Mouse (Mus musculus): ENCODE results near the gene Fscn3. TPM values are rescaled to one million over a fixed set of nuclear protein-coding genes. Genes with fewer than 3 reads are reported as not detected.

Fscn3 gene
- polyA plus RNA-seq, 1 experiment from 2014 or later: not detected

DNA sequence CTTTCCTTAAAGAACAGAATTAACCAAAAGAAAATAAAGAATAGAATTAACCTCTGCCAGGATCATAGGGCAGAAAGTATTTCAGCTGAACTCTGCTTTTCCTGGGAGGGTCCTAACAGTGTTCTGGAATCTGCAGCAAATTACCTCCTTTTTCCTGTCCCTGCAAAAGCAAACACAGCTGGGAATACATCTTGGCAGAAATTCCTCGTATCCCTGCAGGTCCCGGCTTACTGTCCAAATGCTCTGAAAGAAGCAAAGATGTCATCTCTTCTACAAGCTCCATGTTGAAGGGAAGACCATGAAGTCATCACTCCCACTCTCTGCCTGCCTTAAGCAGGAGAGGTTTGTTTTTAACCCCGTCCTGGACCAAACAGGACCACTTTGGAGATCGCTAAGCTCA, 10.6 kb upstream of the Fscn3 start:
- H3K9ac ChIP-seq (ENCODE audit: low read length): no peak overlapping the region
- H3K4me2 ChIP-seq (replicated peaks; ENCODE audit: low read depth): no peak overlapping the region
- ATAC-seq (ENCODE audit: low FRiP score, low TSS enrichment) (no peak), DNase-seq (ENCODE audit: low spot score) (no peak)
- H3K9me3 ChIP-seq (ENCODE audit: control insufficient read depth, low read length): no peaks in the 10 kb centered on the region
- TF ChIP-seq CTCF (IDR thresholded peaks at IDR 0.05; ENCODE audit: low read depth): no peak
- no peak for TF ChIP-seq EP300 (optimal IDR thresholded peaks at IDR 0.05)
- no peak overlapping the region for H3K4me3 ChIP-seq (ENCODE audit: low read depth, low read length)
- H3K27ac ChIP-seq (replicated peaks): no peak overlapping the region
- H3K4me1 ChIP-seq (replicated peaks; ENCODE audit: control insufficient read depth, insufficient read depth): peaks cover 7% of the 10 kb centered on the region; the same call in 1 of the 2 replicates
- 62% methylated on average over 4 of the region's 4 CpGs for WGBS
- no peaks in the 10 kb centered on the region for H3K27me3 ChIP-seq (ENCODE audit: control insufficient read depth, insufficient read depth, low read length)
- peaks cover 15% of the 10 kb centered on the region for H3K36me3 ChIP-seq (ENCODE audit: control insufficient read depth, insufficient read depth, low read length)

DNA sequence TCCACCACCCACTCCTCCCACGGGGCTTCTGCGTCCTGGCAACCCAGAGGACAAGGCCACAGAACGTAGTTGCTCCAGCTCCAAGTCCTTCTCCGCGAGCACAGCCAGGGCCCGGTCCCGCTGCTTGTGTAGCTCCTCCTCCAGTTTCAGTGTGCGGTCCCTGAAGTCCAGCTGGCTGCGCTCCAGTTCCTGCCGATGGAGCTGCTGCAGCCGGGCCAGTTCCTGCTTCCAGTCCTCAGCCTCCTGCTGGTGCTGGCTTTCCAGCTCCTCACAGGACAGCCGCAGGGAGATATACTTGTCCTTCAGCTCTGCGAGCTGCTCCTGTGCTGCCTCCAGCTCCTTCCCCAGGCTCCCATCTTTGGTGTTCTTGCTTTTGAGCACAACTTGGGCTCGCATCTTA, 9.1 kb upstream of the Fscn3 start:
- Histone ChIP-seq H3K4me2 (replicated peaks; ENCODE audit: low read depth) (no peak overlapping the region), H3K36me3 (ENCODE audit: control insufficient read depth, insufficient read depth, low read length) (peaks cover 15% of the 10 kb centered on the region), H3K9me3 (ENCODE audit: control insufficient read depth, low read length) (no peaks in the 10 kb centered on the region), H3K4me1 (replicated peaks; ENCODE audit: control insufficient read depth, insufficient read depth) (peaks cover 7% of the 10 kb centered on the region; the same call in 1 of the 2 replicates), H3K27ac (replicated peaks) (no peak overlapping the region), H3K9ac (ENCODE audit: low read length) (no peak overlapping the region), H3K4me3 (ENCODE audit: low read depth, low read length) (no peak overlapping the region), H3K27me3 (ENCODE audit: control insufficient read depth, insufficient read depth, low read length) (no peaks in the 10 kb centered on the region)
- WGBS: 73% methylated on average over 14 of the region's 14 CpGs
- TF ChIP-seq EP300 (optimal IDR thresholded peaks at IDR 0.05) (no peak), CTCF (IDR thresholded peaks at IDR 0.05; ENCODE audit: low read depth) (no peak)
- ATAC-seq (ENCODE audit: low FRiP score, low TSS enrichment) (no peak), DNase-seq (ENCODE audit: low spot score) (peak; percentile 43)

DNA sequence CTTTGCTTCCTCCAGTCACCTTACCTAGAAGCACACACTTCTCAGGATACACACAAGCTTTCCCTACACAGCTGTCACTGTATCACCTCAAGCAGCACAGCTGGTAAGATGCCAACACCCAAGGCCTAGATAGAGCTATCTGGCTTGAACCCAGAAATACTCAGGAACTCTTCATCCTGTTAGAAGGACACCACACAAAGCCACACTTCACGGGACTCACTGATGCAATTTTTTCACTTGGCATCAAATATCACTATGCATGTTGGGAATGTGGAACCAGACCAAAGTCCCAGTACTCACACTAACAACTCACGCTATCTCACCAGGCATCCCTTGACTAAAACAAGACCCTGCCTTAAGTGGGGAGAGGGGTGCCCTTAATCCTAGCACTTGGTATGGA, 7.9 kb upstream of the Fscn3 start:
- Histone ChIP-seq H3K9ac (ENCODE audit: low read length) (no peak overlapping the region), H3K27ac (replicated peaks) (no peak overlapping the region), H3K4me3 (ENCODE audit: low read depth, low read length) (no peak overlapping the region), H3K4me2 (replicated peaks; ENCODE audit: low read depth) (peak overlapping the region; percentile 70), H3K9me3 (ENCODE audit: control insufficient read depth, low read length) (no peaks in the 10 kb centered on the region), H3K36me3 (ENCODE audit: control insufficient read depth, insufficient read depth, low read length) (peaks cover 15% of the 10 kb centered on the region), H3K4me1 (replicated peaks; ENCODE audit: control insufficient read depth, insufficient read depth) (peaks cover 11% of the 10 kb centered on the region; the same call in 1 of the 2 replicates), H3K27me3 (ENCODE audit: control insufficient read depth, insufficient read depth, low read length) (no peaks in the 10 kb centered on the region)
- WGBS: 47% methylated on average over 2 of the region's 2 CpGs
- ATAC-seq (ENCODE audit: low FRiP score, low TSS enrichment) (no peak), DNase-seq (ENCODE audit: low spot score) (no peak)
- no peak for TF ChIP-seq EP300 (optimal IDR thresholded peaks at IDR 0.05)
- no peak for TF ChIP-seq CTCF (IDR thresholded peaks at IDR 0.05; ENCODE audit: low read depth)

DNA sequence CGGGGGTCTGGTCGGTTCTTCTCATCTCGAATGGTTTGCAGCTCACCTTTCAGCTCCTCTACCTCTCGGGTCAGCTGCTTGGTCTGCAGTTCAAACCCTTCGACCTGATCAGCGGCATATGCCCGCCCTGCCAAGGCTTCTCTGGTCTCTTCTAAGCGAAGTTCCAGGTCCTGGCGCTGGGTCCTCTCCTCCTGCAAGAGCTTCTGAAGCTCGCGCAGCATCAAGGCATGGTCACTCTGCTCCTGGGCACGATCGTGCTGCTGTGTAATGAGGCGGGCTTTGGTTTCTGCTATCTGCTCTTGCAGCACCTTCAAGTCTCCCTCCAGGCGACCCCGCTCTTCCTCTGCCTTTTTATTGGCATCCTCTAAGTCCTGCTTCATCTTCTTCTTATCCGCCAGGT, 7.2 kb upstream of the Fscn3 start:
- ATAC-seq (ENCODE audit: low FRiP score, low TSS enrichment): no peak
- no peak for DNase-seq (ENCODE audit: low spot score)
- no peak overlapping the region for H3K27ac ChIP-seq (replicated peaks)
- WGBS: 71% methylated on average over 17 of the region's 17 CpGs
- peaks cover 14% of the 10 kb centered on the region for H3K36me3 ChIP-seq (ENCODE audit: control insufficient read depth, insufficient read depth, low read length)
- H3K9ac ChIP-seq (ENCODE audit: low read length): peak overlapping the region; percentile 84; the same call in 1 of the 2 replicates
- H3K27me3 ChIP-seq (ENCODE audit: control insufficient read depth, insufficient read depth, low read length): no peaks in the 10 kb centered on the region
- no peak for TF ChIP-seq EP300 (optimal IDR thresholded peaks at IDR 0.05)
- TF ChIP-seq CTCF (IDR thresholded peaks at IDR 0.05; ENCODE audit: low read depth): no peak
- H3K4me2 ChIP-seq (replicated peaks; ENCODE audit: low read depth): peak overlapping the region; percentile 70
- peaks cover 11% of the 10 kb centered on the region; the same call in 1 of the 2 replicates for H3K4me1 ChIP-seq (replicated peaks; ENCODE audit: control insufficient read depth, insufficient read depth)
- H3K9me3 ChIP-seq (ENCODE audit: control insufficient read depth, low read length): no peaks in the 10 kb centered on the region
- H3K4me3 ChIP-seq (ENCODE audit: low read depth, low read length): peak overlapping the region; percentile 58

DNA sequence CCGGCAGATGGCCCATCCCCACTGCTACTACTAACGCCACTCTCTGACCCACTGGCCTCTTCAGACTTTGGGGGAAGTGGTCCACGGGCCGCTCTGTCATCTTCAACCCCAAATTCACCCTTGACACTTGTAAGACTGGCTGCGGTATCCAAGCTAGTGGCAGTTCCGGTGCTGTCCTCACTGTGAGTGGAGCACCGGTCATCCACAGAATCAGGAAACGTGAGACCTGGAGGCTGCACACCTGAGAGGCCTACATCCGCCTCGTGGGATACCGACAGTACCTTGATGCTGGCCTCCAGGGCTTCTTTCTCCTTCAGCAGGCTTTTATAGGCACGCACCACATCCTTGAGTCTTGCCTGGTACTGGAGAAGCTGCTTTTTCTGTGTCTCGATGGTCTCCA, 6.7 kb upstream of the Fscn3 start:
- H3K4me2 ChIP-seq (replicated peaks; ENCODE audit: low read depth): peak overlapping the region; percentile 70
- H3K36me3 ChIP-seq (ENCODE audit: control insufficient read depth, insufficient read depth, low read length): peaks cover 12% of the 10 kb centered on the region
- H3K4me1 ChIP-seq (replicated peaks; ENCODE audit: control insufficient read depth, insufficient read depth): peaks cover 11% of the 10 kb centered on the region; the same call in 1 of the 2 replicates
- H3K27ac ChIP-seq (replicated peaks): peak overlapping the region; percentile 81
- no peaks in the 10 kb centered on the region for H3K27me3 ChIP-seq (ENCODE audit: control insufficient read depth, insufficient read depth, low read length)
- DNase-seq (ENCODE audit: low spot score): peak; percentile 33
- H3K9ac ChIP-seq (ENCODE audit: low read length): peak overlapping the region; percentile 84
- no peaks in the 10 kb centered on the region for H3K9me3 ChIP-seq (ENCODE audit: control insufficient read depth, low read length)
- ATAC-seq (ENCODE audit: low FRiP score, low TSS enrichment): no peak
- no peak for TF ChIP-seq EP300 (optimal IDR thresholded peaks at IDR 0.05)
- no peak for TF ChIP-seq CTCF (IDR thresholded peaks at IDR 0.05; ENCODE audit: low read depth)
- peak overlapping the region; percentile 58 for H3K4me3 ChIP-seq (ENCODE audit: low read depth, low read length)
- WGBS: 17% methylated on average over 13 of the region's 13 CpGs

DNA sequence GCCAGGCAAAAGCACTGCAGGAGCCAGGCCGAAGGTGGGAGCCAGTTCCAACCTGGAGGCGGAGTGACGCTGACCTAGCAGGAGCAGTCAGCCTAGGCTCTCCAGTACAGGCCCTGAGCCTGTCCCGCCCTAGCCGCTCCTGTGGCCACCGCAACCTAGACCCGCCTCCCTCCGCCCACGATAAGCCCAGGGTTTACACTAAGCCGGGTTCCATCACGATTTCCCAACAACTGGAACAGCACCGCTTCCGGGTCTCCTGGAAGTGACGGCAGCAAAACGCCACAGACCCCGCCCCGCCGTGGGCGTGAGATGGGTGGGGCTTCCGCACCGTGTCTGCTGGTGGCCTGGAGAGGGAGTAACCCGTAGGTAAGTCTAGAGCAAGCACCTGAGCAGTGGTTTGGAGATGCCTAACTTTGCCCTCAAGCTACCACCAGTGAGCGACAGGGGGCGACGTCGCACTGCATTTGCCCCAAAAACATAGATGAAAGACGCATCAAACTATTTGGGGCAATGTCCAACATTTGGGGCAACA, 6.1 kb upstream of the Fscn3 start:
- peak overlapping the region; percentile 81 for H3K27ac ChIP-seq (replicated peaks)
- H3K27me3 ChIP-seq (ENCODE audit: control insufficient read depth, insufficient read depth, low read length): no peaks in the 10 kb centered on the region
- H3K9me3 ChIP-seq (ENCODE audit: control insufficient read depth, low read length): no peaks in the 10 kb centered on the region
- H3K36me3 ChIP-seq (ENCODE audit: control insufficient read depth, insufficient read depth, low read length): peaks cover 12% of the 10 kb centered on the region
- ATAC-seq (ENCODE audit: low FRiP score, low TSS enrichment): peak; percentile 97
- WGBS: under 1% methylated on average over 26 of the region's 27 CpGs
- TF ChIP-seq CTCF (IDR thresholded peaks at IDR 0.05; ENCODE audit: low read depth) (peak; percentile 88), EP300 (optimal IDR thresholded peaks at IDR 0.05) (no peak)
- DNase-seq (ENCODE audit: low spot score): peak; percentile 100
- H3K4me3 ChIP-seq (ENCODE audit: low read depth, low read length): peak overlapping the region; percentile 58
- peak overlapping the region; percentile 70 for H3K4me2 ChIP-seq (replicated peaks; ENCODE audit: low read depth)
- H3K9ac ChIP-seq (ENCODE audit: low read length): peak overlapping the region; percentile 84
- H3K4me1 ChIP-seq (replicated peaks; ENCODE audit: control insufficient read depth, insufficient read depth): peaks cover 11% of the 10 kb centered on the region; the same call in 1 of the 2 replicates

All from stomach, postnatal 0 days (tissue).